Mouse (Mus musculus) embryonic facial prominence, embryonic 14.5 days (tissue): ENCODE measurements around the gene Dhx36. TPM values are rescaled to one million over a fixed set of nuclear protein-coding genes. Genes with fewer than 3 reads are reported as not detected.

Source experiments
- ATAC-seq: fragments of 200-750 bp; cut with Nextera tagmentation; 2 replicates; pipeline ENCODE4 v1.8.0; 2017; ENCODE audit warnings: low read depth, moderate number of reproducible peaks, moderate TSS enrichment
- DNase-seq: peaks from one replicate; pipeline ENCODE4 v3.0.0-alpha.2; 2015; ENCODE audit warnings: low spot score
- H3K27ac ChIP-seq: fragments of 300-500 bp; sonication (generic); replicated peaks from 2 replicates; pipeline ENCODE4 v1.5.1; 2014; ENCODE audit warnings: low read depth, mild to moderate bottlenecking, low read length, moderate library complexity
- H3K27me3 ChIP-seq: fragments of 300-500 bp; sonication (generic); replicated peaks from 2 replicates; pipeline ENCODE4 v1.6.1; 2014; ENCODE audit warnings: low read length; ENCODE audit not compliant: control insufficient read depth, insufficient read depth
- H3K36me3 ChIP-seq: fragments of 300-500 bp; sonication (generic); 2 replicates; pipeline ENCODE4 v1.6.1; 2014; ENCODE audit warnings: low read length, mixed read lengths; ENCODE audit not compliant: control insufficient read depth, insufficient read depth
- H3K4me1 ChIP-seq: fragments of 300-500 bp; sonication (generic); 2 replicates; pipeline ENCODE4 v1.6.1; 2014; ENCODE audit warnings: antibody characterized with exemption, low read length; ENCODE audit not compliant: control insufficient read depth, insufficient read depth
- H3K4me2 ChIP-seq: fragments of 300-500 bp; sonication (generic); 2 replicates; pipeline ENCODE4 v1.6.1; 2014; ENCODE audit warnings: low read depth, mild to moderate bottlenecking, low read length, moderate library complexity, mixed read lengths
- H3K4me3 ChIP-seq: fragments of 300-500 bp; sonication (generic); 2 replicates; pipeline ENCODE4 v1.5.1; 2014; ENCODE audit warnings: low read depth, mild to moderate bottlenecking, low read length
- H3K9ac ChIP-seq: fragments of 300-500 bp; sonication (generic); 2 replicates; pipeline ENCODE4 v1.6.1; 2014; ENCODE audit warnings: low read depth, mild to moderate bottlenecking, low read length, moderate library complexity, mixed read lengths
- H3K9me3 ChIP-seq: fragments of 300-500 bp; sonication (generic); 2 replicates; pipeline ENCODE4 v1.6.1; 2016; ENCODE audit warnings: low read length; ENCODE audit not compliant: control insufficient read depth
- WGBS: fragments of 180-500 bp; shearing (Covaris S2); extraction: QIAGEN DNeasy Blood & Tissue Kit; methylation state at CpG from one replicate; pipeline ENCODE4 v1.1.7; 2014; 5-methylcytosine and 5-hydroxymethylcytosine counted together
- polyA plus RNA-seq: library from polyadenylated mRNA; unstranded; fragments of >200 nt; fragmentation: Nextera tagmentation; extraction: Ambion mirVana; gene quantifications from 2 replicates; pipeline ENCODE4 v1.2.1, GENCODE M21; 2014

Gene Dhx36
- 31.6 and 35.5 TPM in 2 replicates for polyA plus RNA-seq

GRCm38 (mm10) chr3:62506488-62507205 lies at the start of gene Dhx36:
Gene Dhx36, minus strand, starts transcription at chr3:62507004.
- H3K9me3 ChIP-seq = no peaks in the 10 kb centered on the region
- DNase-seq (peak; percentile 99), ATAC-seq (peak; percentile 99)
- H3K36me3 ChIP-seq = 0 out of 2 replicates have a peak, but pooled peaks cover 6% of the 10 kb centered on the region
- H3K4me3 ChIP-seq = peak within 1 kb of the TSS; percentile 99
- WGBS = under 1% methylated on average over 48 of the region's 66 CpGs
- peak within 1 kb of the TSS; percentile 71 for H3K4me2 ChIP-seq
- H3K27ac ChIP-seq = peak within 1 kb of the TSS; percentile 97
- H3K27me3 ChIP-seq = no peaks in the 10 kb centered on the region
- peak within 1 kb of the TSS; percentile 97 for H3K9ac ChIP-seq
- H3K4me1 ChIP-seq = peaks cover 14% of the 10 kb centered on the region

GRCm38 (mm10) chr3:62527593-62527992 lies 20.8 kb upstream of the Dhx36 start:
- Histone ChIP-seq H3K36me3 (no peaks in the 10 kb centered on the region), H3K4me3 (no peak overlapping the region), H3K4me1 (no peaks in the 10 kb centered on the region), H3K4me2 (no peak overlapping the region), H3K9me3 (no peaks in the 10 kb centered on the region), H3K27ac (no peak overlapping the region), H3K27me3 (no peaks in the 10 kb centered on the region), H3K9ac (no peak overlapping the region)
- ATAC-seq (no peak), DNase-seq (no peak)
- WGBS = 73% methylated on average over 5 of the region's 5 CpGs

- ATAC-seq (no peak), DNase-seq (peak; percentile 30)
- WGBS = 39% methylated on average over 4 of the region's 4 CpGs
- H3K36me3 ChIP-seq = no peaks in the 10 kb centered on the region
- H3K9ac ChIP-seq = no peak overlapping the region
- no peak overlapping the region for H3K27ac ChIP-seq
- H3K9me3 ChIP-seq = no peaks in the 10 kb centered on the region
- H3K4me2 ChIP-seq = no peak overlapping the region
- no peaks in the 10 kb centered on the region for H3K27me3 ChIP-seq
- no peak overlapping the region for H3K4me3 ChIP-seq
- H3K4me1 ChIP-seq = no peaks in the 10 kb centered on the region
Observed at GRCm38 (mm10) chr3:62527160-62527559, 20.4 kb upstream of the Dhx36 start.

- H3K9ac ChIP-seq = peak overlapping the region; percentile 97; the same call in 1 of the 2 replicates
- 0 out of 2 replicates have a peak, but pooled peaks cover under 1% of the 10 kb centered on the region for H3K36me3 ChIP-seq
- peaks cover 14% of the 10 kb centered on the region for H3K4me1 ChIP-seq
- H3K27ac ChIP-seq = no peak overlapping the region; the same call in 1 of the 2 replicates
- WGBS = 44% methylated on average over 5 of the region's 5 CpGs
- ATAC-seq (peak; percentile 10; the same call in 1 of the 2 replicates), DNase-seq (no peak)
- H3K9me3 ChIP-seq = no peaks in the 10 kb centered on the region
- peak overlapping the region; percentile 99 for H3K4me3 ChIP-seq
- peak overlapping the region; percentile 71 for H3K4me2 ChIP-seq
- H3K27me3 ChIP-seq = no peaks in the 10 kb centered on the region
Observed at GRCm38 (mm10) chr3:62507206-62507647, 423 bp upstream of the Dhx36 start.

DNA sequence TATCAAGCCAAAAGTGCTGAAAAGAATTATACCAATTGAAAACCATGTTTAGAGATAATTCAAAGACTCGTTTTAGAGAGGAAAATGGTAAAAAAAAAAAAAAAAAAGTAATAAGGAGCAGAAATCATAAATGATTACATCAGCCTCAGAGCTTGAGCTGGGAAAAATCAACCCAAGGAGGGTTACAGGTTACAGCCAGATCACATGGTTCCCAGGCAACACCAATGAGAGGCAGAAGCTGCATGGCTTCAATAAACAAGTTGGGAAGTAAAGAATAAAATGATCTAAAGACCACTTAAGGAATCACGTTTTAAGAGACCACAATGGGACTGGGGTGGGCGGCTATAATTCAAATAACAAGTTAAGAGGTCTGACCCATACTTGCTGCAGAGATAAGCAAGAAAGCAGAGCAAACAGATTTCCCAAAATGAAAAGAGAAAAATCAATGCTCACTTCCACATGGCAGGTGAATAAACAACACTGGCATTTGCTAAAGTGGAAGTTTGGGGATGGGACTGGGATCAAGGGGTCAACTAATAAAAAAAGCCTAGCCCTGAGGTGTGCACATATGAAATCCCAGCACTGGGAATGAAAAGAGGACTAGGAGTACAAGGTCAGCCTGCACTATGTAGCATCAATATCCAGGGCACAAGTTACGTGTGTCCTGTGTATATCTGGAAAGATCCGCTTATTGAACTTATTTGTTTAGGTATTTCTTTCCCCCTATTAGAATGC lies 1.5 kb downstream of the Dhx36 start:
- no peaks in the 10 kb centered on the region for H3K9me3 ChIP-seq
- no peak overlapping the region for H3K27ac ChIP-seq
- WGBS = 68% methylated on average over 5 of the region's 5 CpGs
- H3K27me3 ChIP-seq = no peaks in the 10 kb centered on the region
- ATAC-seq (no peak), DNase-seq (no peak)
- H3K9ac ChIP-seq = peak overlapping the region; percentile 97
- H3K36me3 ChIP-seq = peaks cover 18% of the 10 kb centered on the region
- H3K4me3 ChIP-seq = peak overlapping the region; percentile 99
- peak overlapping the region; percentile 71 for H3K4me2 ChIP-seq
- H3K4me1 ChIP-seq = peaks cover 14% of the 10 kb centered on the region

- H3K27me3 ChIP-seq = no peaks in the 10 kb centered on the region
- DNase-seq (no peak), ATAC-seq (no peak)
- H3K27ac ChIP-seq = no peak overlapping the region
- H3K36me3 ChIP-seq = peaks cover 54% of the 10 kb centered on the region
- no peak overlapping the region for H3K4me3 ChIP-seq
- no peak overlapping the region for H3K9ac ChIP-seq
- WGBS = 75% methylated on average over 4 of the region's 4 CpGs
- no peaks in the 10 kb centered on the region for H3K4me1 ChIP-seq
- H3K9me3 ChIP-seq = no peaks in the 10 kb centered on the region
- H3K4me2 ChIP-seq = no peak overlapping the region
Observed at GRCm38 (mm10) chr3:62499327-62499726, 7.5 kb downstream of the Dhx36 start.

DNA sequence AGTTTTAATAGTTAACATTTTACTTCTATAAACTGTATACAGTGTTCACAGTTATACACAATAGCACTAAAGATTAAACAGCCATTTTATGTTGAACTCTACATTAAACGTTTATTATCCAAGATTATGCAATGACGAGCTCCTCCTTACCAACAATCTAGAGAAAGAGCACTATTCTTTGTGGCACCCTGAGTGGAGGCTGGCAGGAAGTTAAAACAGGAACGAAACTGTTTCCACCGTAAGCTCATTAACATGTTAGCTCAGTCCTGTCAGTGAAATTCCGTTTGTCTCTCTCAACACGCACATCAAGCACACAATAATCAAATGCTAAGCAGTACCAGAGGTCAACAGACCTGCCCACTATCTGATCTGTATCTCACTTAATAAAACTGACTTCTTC lies 14.2 kb downstream of the Dhx36 start:
- no peak overlapping the region for H3K4me2 ChIP-seq
- H3K36me3 ChIP-seq = peaks cover 71% of the 10 kb centered on the region
- 92% methylated on average over 6 of the region's 6 CpGs for WGBS
- no peaks in the 10 kb centered on the region for H3K9me3 ChIP-seq
- H3K27me3 ChIP-seq = no peaks in the 10 kb centered on the region
- no peaks in the 10 kb centered on the region for H3K4me1 ChIP-seq
- H3K4me3 ChIP-seq = no peak overlapping the region
- H3K27ac ChIP-seq = no peak overlapping the region
- ATAC-seq (no peak), DNase-seq (no peak)
- no peak overlapping the region for H3K9ac ChIP-seq

DNA sequence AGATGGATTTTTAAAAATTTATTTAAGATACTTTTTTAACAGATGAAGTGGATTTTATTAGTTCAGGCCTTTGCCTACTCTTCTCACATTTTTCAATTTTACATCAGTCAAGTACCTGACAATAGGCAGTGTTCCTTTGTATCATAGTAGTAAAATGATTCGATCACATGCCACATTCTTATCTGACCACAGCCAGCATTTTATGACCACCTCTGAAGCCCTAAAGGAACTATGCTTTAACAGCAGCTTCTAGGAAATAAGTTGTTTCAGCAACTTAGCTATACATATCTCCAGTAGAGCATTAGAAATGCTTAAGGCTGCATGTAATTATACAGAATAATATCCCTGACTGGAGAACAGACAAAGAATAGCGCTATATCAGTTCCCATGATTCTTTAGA lies 22.5 kb downstream of the Dhx36 start:
- Histone ChIP-seq H3K4me1 (no peaks in the 10 kb centered on the region), H3K27ac (no peak overlapping the region), H3K4me2 (no peak overlapping the region), H3K36me3 (peaks cover 67% of the 10 kb centered on the region), H3K9ac (no peak overlapping the region), H3K9me3 (no peaks in the 10 kb centered on the region), H3K4me3 (no peak overlapping the region), H3K27me3 (no peaks in the 10 kb centered on the region)
- ATAC-seq (no peak), DNase-seq (no peak)
- 99% methylated on average over 2 of the region's 2 CpGs for WGBS
